Mouse (Mus musculus) gastrocnemius, postnatal 14 days (tissue): ENCODE results near the gene Epha3. TPM values are rescaled to one million over a fixed set of nuclear protein-coding genes. Genes with fewer than 3 reads are reported as not detected.

ENCODE experiments used
- DNase-seq: peaks from one replicate; pipeline ENCODE4 v3.0.0; 2021; ENCODE audit warnings: mixed read lengths
- intact Hi-C: fragments of 180-260 bp; cut with DNase I; formaldehyde crosslinking; loops from one replicate; pipeline ENCODE4 v1.15.1; 2025; ENCODE audit warnings: low total_unique reads
- total RNA-seq, 2 experiments: library from RNA; stranded (reverse); gene quantifications; 2 replicates each; pipeline ENCODE4 v1.2.3; 2021

The Epha3 gene
- total RNA-seq, 2 experiments from 2014 or later: 1.7 to 2.0 TPM

- intact Hi-C loops: no loop called here
- DNase-seq: no peak
These were observed 69.7 kb downstream of the Epha3 start for GRCm38 (mm10) chr16:63794292-63794691.

DNA sequence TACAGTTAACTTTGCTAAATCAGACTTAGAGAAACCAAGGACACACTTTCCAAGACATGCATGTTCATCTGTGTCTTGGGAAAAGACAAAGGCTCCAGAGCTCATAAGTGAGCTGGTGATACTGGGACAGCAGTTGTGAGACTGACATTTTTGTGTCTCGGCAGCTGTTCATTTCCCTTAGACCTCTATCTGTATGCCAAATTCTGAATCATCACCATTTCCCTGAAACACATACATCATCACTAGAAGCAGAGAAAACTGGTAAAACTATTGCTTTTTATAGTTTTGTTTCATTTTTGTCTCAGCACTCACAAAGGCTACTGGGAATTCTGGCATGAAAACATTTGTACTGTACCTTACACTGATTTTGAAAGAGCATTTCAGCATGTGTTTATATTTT, 70.2 kb downstream of the Epha3 start:
- no peak for DNase-seq
- intact Hi-C loops: no loop called here

DNA sequence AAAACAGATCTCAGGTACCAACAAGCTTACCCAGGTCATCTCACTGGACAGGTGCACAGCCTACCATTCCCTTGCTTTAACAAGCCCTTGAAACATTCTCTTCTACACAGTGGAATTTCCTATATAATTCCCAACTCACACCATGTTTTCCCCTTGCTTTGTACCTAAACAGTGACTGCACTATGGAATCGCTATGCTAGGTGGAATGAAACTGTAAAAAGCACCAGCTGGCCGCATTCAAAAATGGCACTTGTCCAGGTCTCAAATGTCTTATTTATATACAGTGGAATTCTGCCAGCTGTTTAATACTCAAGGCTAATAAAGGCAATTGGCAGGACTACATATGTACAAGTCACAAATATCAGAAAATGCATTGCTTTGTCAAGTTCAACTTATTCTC, 71.9 kb downstream of the Epha3 start:
- intact Hi-C loops: no loop called here
- no peak for DNase-seq

- intact Hi-C loops: no loop called here
- DNase-seq: no peak
These were observed 80.4 kb downstream of the Epha3 start for GRCm38 (mm10) chr16:63783544-63783943.

- intact Hi-C loops: no loop called here
- no peak for DNase-seq
These were observed 81.9 kb downstream of the Epha3 start for GRCm38 (mm10) chr16:63782101-63782500.

GRCm38 (mm10) chr16:63780151-63780550, 83.8 kb downstream of the Epha3 start:
- intact Hi-C loops: no loop called here
- DNase-seq: no peak

- intact Hi-C loops: no loop called here
- no peak for DNase-seq
These were observed 86.2 kb downstream of the Epha3 start for GRCm38 (mm10) chr16:63777811-63778210.

- intact Hi-C loops: no loop called here
- DNase-seq: no peak
These were observed 91.4 kb downstream of the Epha3 start for GRCm38 (mm10) chr16:63772566-63772965.

DNA sequence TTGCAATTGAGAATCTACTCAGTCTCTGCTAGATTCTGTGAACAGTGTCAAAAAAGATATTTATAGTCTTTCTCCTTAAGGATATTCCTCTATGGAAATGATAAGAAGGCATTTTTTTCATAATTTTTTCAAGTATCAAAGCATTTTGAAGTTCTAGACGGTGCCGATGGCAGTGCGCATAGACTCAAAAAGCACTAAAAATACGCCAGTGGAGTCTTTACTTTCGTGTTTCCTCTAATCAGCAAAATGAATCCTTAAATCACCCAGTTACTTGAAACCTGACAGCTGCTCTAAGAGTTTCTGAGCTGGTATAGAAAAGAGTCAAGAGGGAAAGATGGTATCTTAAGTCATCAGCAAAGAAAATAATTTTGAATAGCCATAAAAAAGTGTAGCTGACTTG, 96.4 kb downstream of the Epha3 start:
- intact Hi-C loops: no loop called here
- no peak for DNase-seq

DNA sequence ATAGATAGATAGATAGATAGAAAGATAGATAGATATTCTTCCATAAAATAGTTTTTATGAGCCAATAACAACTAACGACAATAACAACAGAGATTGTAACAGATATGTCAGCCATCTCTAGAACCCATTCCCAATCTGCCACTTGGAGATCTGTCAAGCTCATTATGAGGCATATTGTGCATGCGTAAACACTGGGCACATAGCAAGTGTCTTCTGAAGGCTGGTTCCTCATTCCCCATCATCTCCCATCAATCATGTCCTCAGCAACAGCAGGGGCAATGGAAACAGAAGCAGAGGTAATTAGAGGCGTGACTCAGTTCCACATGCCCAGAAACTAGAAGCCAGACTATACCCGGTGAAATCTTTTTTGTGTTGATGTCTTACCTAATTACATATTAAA, 102.8 kb downstream of the Epha3 start:
- no peak for DNase-seq
- intact Hi-C loops: no loop called here

DNA sequence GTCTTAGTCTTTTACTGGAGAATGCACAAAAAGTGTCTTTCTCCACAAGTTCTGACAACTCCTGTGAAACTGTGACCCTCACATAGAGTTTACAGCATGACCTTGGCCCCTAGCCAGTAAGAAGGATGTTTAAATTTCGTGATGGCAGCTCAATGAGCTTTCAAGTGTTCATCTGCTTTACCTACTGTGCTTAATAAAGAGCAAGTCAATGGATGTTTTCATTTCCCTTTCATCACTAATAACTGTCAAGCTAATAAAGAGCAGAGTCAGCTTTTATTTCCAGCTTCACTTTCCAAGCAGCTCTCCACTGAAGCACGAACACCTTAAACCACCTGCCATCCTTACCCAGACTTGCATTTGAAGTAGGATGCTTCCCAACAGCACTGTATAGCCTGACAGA, 103.9 kb downstream of the Epha3 start:
- intact Hi-C loops: no loop called here

DNA sequence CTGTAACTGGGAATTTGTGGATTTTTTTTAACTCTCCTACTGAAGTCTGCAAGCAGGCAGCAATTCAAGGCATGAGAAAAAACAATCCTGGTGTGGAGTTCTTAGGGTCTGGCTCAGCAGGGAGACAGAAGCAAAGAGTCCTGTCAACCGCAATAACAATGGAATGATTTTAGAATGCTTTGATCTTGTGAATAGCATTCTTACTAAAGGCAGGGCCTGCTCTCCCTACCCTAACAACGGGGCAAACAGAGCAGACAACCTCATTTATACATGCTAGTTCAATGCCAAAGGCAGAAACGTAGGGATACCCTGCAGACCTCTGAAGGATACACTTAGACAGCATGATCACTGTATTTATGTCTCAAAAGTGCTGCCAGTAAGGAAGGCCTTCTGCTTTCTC, 110.9 kb downstream of the Epha3 start:
- intact Hi-C loops: no loop called here
- no peak for DNase-seq

More for the DNA sequence above, 103.9 kb downstream of the Epha3 start:
- no peak for DNase-seq

DNA sequence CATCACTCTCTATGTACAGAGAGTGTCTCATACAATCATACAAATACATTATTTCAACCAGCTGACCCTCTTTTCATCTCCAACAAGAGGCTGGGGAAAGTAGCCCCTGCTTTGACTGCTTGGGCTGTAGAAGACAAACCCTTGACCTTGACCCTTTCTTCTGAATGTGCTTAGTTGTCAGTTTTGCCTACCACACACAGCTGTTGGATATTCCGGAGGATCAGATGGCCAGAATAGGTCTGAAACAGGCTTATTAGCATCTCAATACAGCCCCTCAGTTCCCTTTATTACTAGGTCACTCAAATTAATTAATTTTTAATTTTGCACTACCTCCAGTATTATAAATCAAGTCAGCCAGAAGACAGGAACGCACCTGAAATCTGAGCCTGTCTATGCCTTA, 116.2 kb downstream of the Epha3 start:
- intact Hi-C loops: no loop called here
- no peak for DNase-seq

GRCm38 (mm10) chr16:63745465-63745864, 118.5 kb downstream of the Epha3 start:
- intact Hi-C loops: no loop called here
- DNase-seq: no peak

GRCm38 (mm10) chr16:63743208-63743854, 120.6 kb downstream of the Epha3 start:
- no peak for DNase-seq
- intact Hi-C loops: no loop called here

GRCm38 (mm10) chr16:63719235-63719634, 144.7 kb downstream of the Epha3 start:
- intact Hi-C loops: no loop called here

DNA sequence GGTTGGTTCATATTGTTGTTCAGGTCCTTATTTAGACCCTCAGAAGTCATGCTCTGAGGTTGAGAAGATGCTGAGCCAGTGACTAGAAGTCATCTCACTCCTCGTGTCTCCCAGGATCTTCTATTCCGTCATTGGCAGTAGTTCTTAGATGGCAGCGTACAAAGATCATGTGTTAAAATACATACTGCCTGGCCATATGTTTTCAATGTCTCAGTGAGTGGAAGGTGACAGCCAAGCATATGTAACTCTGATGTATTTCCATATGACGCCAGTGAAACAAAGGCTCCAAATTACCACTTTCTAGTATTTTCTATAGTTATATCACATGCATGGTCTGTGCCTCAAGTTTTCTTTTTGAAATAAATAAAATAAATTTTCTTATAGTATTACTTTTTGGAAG, 146.7 kb downstream of the Epha3 start:
- intact Hi-C loops: no loop called here

More at GRCm38 (mm10) chr16:63719235-63719634, 144.7 kb downstream of the Epha3 start:
- no peak for DNase-seq

DNA sequence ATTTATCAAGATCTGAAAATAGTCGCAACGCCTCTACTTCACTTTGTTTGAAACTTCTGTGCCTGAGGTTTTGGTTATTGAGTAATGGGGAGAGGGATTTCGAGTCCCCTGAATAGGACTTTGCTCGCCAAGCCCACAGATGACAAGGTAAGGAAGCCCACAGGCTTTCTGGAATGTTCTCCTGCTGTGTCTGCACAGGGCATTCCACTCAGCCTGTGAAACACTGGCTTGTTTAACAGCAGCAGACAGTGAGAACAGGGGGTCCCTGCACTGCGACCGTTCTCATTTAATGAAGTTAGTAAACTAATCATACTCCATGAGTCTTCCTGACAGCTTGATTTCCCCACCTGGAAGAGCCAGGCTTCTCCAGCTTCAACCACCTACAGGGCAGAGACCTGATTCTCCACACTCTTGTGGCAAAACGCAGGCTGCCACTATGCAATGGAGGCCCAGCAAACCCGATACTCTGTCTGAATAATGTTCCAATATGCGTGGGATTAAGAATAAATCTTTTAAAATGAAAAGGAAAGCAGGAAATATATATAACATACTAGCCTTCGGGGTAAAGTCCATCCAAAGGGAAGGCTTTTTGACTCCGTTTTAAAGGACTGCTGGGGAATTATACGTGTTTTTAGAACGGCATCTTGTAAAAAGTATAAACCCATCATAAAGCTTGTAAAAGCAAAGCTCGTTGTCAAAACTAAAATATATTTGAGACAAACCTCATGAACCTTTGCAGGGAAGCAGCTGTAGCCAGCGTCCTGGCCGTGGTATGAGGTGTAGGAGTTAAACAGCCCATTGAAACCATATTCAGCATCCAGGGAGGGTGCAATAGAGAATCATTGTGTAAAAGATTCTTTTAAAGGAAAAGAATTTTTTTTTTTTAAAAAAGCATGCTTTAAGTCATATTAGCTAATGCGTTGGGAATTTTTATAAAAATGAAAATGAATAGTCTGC, 156.8 kb downstream of the Epha3 start:
- intact Hi-C loops: no loop called here
- no peak for DNase-seq

More for the DNA sequence above, 146.7 kb downstream of the Epha3 start:
- no peak for DNase-seq

DNA sequence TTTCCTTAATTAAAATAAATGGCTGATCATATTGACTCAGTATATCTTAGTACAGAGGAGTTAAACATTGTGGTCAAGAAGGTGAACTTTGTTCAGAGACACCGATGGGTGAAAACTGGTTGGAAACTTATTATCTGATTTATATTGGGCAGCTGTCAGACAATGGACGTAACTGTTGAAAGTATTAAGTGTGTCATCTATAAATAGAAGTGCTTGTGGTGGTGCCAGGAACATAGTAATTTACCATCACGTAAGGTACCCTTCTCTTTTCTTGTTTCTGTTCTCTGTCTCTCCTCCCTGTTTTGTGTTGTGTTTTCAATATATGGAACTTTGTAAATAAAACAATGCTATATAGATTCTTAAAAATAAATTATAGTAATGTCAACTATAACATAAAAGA, 174.6 kb downstream of the Epha3 start:
- intact Hi-C loops: no loop called here
- no peak for DNase-seq

- intact Hi-C loops: no loop called here
These were observed 179.8 kb downstream of the Epha3 start for GRCm38 (mm10) chr16:63684211-63684610.

GRCm38 (mm10) chr16:63674426-63674825, 189.5 kb downstream of the Epha3 start:
- intact Hi-C loops: no loop called here

More at GRCm38 (mm10) chr16:63684211-63684610, 179.8 kb downstream of the Epha3 start:
- DNase-seq: no peak

More at GRCm38 (mm10) chr16:63674426-63674825, 189.5 kb downstream of the Epha3 start:
- no peak for DNase-seq
